Comparison of ENCODE assay signal across 23 mouse cellular contexts in the genomic region with DNA sequence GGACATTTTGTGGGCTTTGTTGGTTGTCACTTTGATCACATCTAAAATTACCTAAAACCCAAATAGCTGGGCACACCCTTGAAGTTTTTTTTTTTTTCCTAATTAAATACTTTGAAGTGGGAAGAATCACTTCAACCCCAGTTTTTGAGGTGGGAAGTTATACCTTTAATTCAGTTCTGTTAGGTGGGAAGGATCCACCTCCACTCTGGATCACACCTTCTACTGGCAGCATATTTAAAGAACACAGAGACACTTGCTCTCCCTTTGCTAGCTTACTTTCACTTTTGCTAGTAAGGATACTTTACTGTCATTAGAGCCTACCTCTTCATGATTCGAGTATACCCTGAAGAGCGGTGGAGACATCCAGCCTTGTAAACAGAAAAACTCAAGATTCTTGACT.
DNase-seq lines count a peak whose midpoint lies in the region; ATAC-seq and TF ChIP-seq lines count a peak whose summit lies in the region.
"Had no signal": no experiment of that assay in that cellular context is flagged by ENCODE, and none has a peak within 500 bp of the region (broad histone marks: within the 10 kb centered on the region; RNA-seq: fewer than 3 reads in every experiment).

No protein-coding gene starts in this region.

- H3K9me3 ChIP-seq in CH12.LX (replicated peaks; ENCODE audit: low read length), result no peaks in the 10 kb centered on the region
- H3K9me3 ChIP-seq: G1E had no signal

- DNase-seq in frontal cortex, postnatal 25 days (ENCODE audit: low spot score in 2 of 2), result no peak
- no peak for DNase-seq in CH12.LX (ENCODE audit: extremely low read depth)
- peak; percentile 55 for DNase-seq in brain, adult 2 months (ENCODE audit: low read depth, low spot score)
- peak; percentile 53 for DNase-seq in telencephalon, adult 2 months (ENCODE audit: low read depth, low spot score)
- no peak for DNase-seq in thymus, postnatal 10 days (ENCODE audit: low spot score in 2 of 2)
- DNase-seq in ovary, postnatal 14 days (ENCODE audit: low spot score), result no peak
- DNase-seq in left cerebral cortex, adult 18-20 months (ENCODE audit: low spot score in 2 of 2), result no peak
- DNase-seq: adrenal gland, adult 2 months; adrenal gland, adult 8-10 months; adrenal gland, postnatal 10 days; adrenal gland, postnatal 14 days; adrenal gland, postnatal 25 days; adrenal gland, postnatal 36 days; B cell, adult 2 months; cerebellum, adult 11 months; cerebellum, adult 11-12 months; cerebellum, adult 18-20 months; cerebellum, adult 2 months had no signal

- peak overlapping the region; percentile 44; the same call in 1 of the 2 replicates for H3K4me2 ChIP-seq in CH12.LX (ENCODE audit: insufficient read depth, low read depth, poor library complexity, severe bottlenecking)

- H3K4me1 ChIP-seq in CH12.LX (ENCODE audit: control insufficient read depth in 1 of 2, insufficient read depth in 2 of 2), result peaks cover 0 to 10% of the 10 kb centered on the region in 2 experiments; a peak in 1 of 4 replicates

- dilution Hi-C loops in CH12.LX (cut with MboI; ENCODE audit: extremely low pct_ligation_motif_present, extremely low pct_unique_long_range_greater_than_20kb, low sequenced_read_pairs), result no loop called here

- TF ChIP-seq RAD21 in CH12.LX (IDR thresholded peaks at IDR 0.05; ENCODE audit: low read depth, low read length), result no peak

- no peak for TF ChIP-seq CTCF in CH12.LX (conservative IDR thresholded peaks at IDR 0.05 in 1 of 2, IDR thresholded peaks at IDR 0.05 in 1 of 2; ENCODE audit: low read depth in 2 of 2, low read length in 2 of 2)

- no peak for TF ChIP-seq POLR2A in CH12.LX (IDR thresholded peaks at IDR 0.05; ENCODE audit: low read depth, low read length)

- H3K4me3 ChIP-seq in CH12.LX (replicated peaks in 1 of 3; ENCODE audit: low read depth in 2 of 3, low read length in 2 of 3, poor library complexity in 1 of 3), result no peak overlapping the region

- no peak overlapping the region for H3K9ac ChIP-seq in CH12.LX (ENCODE audit: insufficient read depth, low read depth)

- no peak overlapping the region for H3K27ac ChIP-seq in CH12.LX (ENCODE audit: insufficient read depth, low read depth)

- no peaks in the 10 kb centered on the region for H3K27me3 ChIP-seq in CH12.LX (replicated peaks)

- in situ Hi-C loops in CH12.LX (cut with MboI; ENCODE audit: low pct_ligation_motif_present, low pct_unique_long_range_greater_than_20kb, low sequenced_read_pairs), result no loop called here

- H3K79me2 ChIP-seq in CH12.LX (replicated peaks; ENCODE audit: control insufficient read depth, extremely low read depth, insufficient read depth, poor library complexity, severe bottlenecking), result no peaks in the 10 kb centered on the region

- ATAC-seq in frontal cortex, adult (ENCODE audit: low TSS enrichment), result peak; percentile 89
- ATAC-seq: activated CD4-positive, CD25-positive, alpha-beta regulatory T cell, adult 4 months; CD4-positive, CD25-positive, alpha-beta regulatory T cell, adult 4 months; Patski had no signal

- no peak for TF ChIP-seq EP300 in CH12.LX (IDR thresholded peaks at IDR 0.05; ENCODE audit: low read length)

- no peaks in the 10 kb centered on the region for H3K36me3 ChIP-seq in CH12.LX (replicated peaks in 1 of 2; ENCODE audit: control insufficient read depth in 1 of 2, insufficient read depth in 1 of 2, low read length in 1 of 2)
- H3K36me3 ChIP-seq: G1E had no signal

TF ChIP-seq in CH12.LX, 34 proteins besides CTCF, POLR2A, EP300 and RAD21:
- TF ChIP-seq SIN3A (IDR thresholded peaks at IDR 0.05; ENCODE audit: low read length) (no peak), ZC3H11A (IDR thresholded peaks at IDR 0.05; ENCODE audit: low read depth, low read length) (no peak), JUN (IDR thresholded peaks at IDR 0.05; ENCODE audit: insufficient read depth, low read depth, low read length) (no peak), USF1 (IDR thresholded peaks at IDR 0.05; ENCODE audit: low read depth, low read length) (no peak), PAX5 (IDR thresholded peaks at IDR 0.05; ENCODE audit: low read length) (no peak), RCOR1 (conservative IDR thresholded peaks at IDR 0.05; ENCODE audit: low read depth, low read length) (no peak), POLR2AphosphoS2 (IDR thresholded peaks at IDR 0.05; ENCODE audit: low read depth, low read length) (no peak), MAX (IDR thresholded peaks at IDR 0.05; ENCODE audit: low read length) (no peak)

Comparison
In these comparisons a context has a peak if more than half of its experiments do, and no peak if none do; other contexts are left out.
1. DNase-seq: peak in brain, adult 2 months (single experiment) and telencephalon, adult 2 months (single experiment); none in frontal cortex, postnatal 25 days (0 of 2), CH12.LX (single experiment), thymus, postnatal 10 days (0 of 2), ovary, postnatal 14 days (single experiment) and left cerebral cortex, adult 18-20 months (0 of 2).